Mouse (Mus musculus) effector memory CD4-positive, alpha-beta T cell, adult 7 months (primary cell): ENCODE results near the gene Prdm10. TPM values are rescaled to one million over a fixed set of nuclear protein-coding genes. Genes with fewer than 3 reads are reported as not detected.

Experiments used
- polyA plus RNA-seq: library from polyadenylated mRNA; unstranded; fragments of 100-300 nt; shearing (Covaris generic); gene quantifications from one replicate; pipeline ENCODE4 v1.2.1, GENCODE M21; 2017

Gene Prdm10
- polyA plus RNA-seq, result 17.1 TPM

DNA sequence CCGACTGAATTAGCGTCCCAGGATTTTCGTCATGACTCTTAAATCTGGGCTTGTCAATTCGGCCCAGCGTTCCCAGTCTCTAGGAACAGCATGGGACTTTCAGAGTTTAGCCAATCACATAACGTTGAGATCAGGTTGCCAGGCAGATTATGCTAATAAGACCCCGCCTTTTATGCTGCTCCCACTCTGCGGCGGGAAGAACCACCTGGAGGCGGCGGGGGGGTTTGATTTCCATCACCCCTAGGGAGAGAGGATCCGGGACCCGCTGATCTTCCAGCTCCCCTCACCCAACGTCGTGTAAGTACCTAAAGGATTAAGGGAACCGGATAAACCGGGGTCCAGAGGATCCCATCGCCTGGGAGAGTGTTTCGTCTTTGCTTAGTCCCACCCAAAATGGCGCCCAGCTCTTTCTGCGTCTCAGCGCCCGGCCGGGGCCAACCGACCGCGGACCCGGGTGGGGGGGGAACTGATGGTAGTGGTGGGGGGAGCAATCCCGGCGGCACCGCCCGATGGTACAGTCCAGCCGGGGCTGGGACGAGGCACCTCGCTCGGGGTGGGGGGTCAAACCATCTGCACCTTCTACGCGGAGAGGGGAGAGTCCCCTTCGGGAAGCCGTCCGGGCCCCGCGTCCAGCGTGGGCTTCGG lies at the start of gene Prdm10:
Gene Prdm10, plus strand, starts transcription at position 173 of the 645 bp plus-strand sequence.

DNA sequence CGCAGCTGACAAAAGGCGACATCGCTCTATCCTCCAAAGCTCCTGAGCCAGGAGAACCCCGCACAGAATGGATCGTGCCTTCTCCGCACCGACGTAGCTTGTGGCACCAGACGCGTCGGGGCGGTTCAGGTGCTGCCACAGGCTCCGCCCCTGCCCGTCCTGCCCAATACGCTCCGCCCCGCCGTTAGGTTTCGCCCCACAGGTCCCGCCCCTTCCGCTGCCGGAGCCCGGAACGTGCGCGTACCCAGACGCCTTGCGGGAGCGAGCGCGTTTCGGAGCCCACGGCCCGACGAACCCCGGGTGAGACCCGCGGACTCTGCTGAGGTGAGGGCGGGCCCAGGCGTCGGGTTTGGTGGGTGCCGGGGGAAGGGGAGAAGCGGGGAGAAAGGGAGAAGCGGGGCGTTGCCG lies 105.6 kb downstream of the Prdm10 start, which contains the start of gene Nfrkb:
Gene Nfrkb, plus strand, starts transcription at position 246 of the 408 bp plus-strand sequence.

Other genes starting within 250 kb of the Prdm10 start
- 39.7 TPM for gene Zbtb44, start 249.9 kb upstream of the Prdm10 start, polyA plus RNA-seq
- 15.2 TPM for gene St14, start 148.7 kb upstream of the Prdm10 start, polyA plus RNA-seq
- gene Aplp2, start 68.7 kb upstream of the Prdm10 start, polyA plus RNA-seq, result 185 TPM
- gene Nfrkb, start 105.7 kb downstream of the Prdm10 start, polyA plus RNA-seq, result 34.5 TPM
- gene Tmem45b, start 183.9 kb downstream of the Prdm10 start, polyA plus RNA-seq, result 0.27 TPM